Mouse (Mus musculus): Measurements from ENCODE around the gene Cpm. TPM values are rescaled to one million over a fixed set of nuclear protein-coding genes. Genes with fewer than 3 reads are reported as not detected.

Gene Cpm
- total and polyA plus RNA-seq, 3 experiments = 0.27 TPM; not detected in 2

DNA sequence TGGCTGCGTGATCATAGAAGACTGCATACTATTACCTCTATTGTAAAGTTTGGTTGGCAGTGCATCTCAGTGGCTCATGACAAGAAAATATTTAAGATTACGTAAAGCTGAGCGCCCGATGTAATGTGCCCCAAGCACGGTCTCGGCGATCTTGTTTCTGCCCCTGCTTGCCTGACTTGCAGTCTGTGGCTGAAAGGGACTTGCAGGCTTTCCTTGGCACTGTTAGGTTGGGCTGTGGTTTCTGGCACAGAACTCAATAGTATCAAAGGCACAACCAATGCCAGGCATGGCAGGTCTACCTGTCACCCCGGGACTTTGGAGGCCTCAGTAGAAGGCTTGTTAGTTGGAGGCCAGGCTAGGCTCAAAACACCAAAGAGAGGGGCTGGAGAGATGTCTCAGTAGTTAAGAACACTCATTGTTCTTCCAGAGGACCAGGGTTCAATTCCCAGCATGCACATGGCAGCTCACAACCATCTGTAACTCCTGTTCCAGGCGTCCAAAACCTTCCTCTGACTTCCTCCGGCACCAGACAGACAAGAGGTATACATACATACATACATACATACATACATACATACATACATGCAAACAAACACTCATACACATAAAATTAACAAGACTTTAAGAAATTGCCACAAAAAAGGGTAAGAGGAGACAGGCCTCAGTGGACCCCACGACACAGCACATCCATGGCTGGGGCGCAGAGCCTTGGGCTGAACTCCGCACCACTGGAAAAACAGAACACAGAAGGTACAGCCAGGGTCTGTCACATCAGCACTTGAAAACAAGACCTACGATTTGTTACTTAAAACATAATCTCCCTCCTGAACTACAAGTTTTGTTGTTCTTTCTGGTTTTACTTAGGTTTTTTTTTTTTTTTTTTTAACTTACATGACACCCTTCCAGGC is 29.5 kb downstream of the Cpm start:
- Histone ChIP-seq H3K9me3 (replicated peaks) (no peaks in the 10 kb centered on the region), H3K27me3 (ENCODE audit: insufficient read depth, low read length) (no peaks in the 10 kb centered on the region), H3K4me3 (ENCODE audit: low read depth, low read length) (no peak overlapping the region), H3K36me3 (replicated peaks) (no peaks in the 10 kb centered on the region), H3K4me1 (ENCODE audit: insufficient read depth, low read depth, low read length) (no peaks in the 10 kb centered on the region)
- DNase-seq (ENCODE audit: low spot score) = no peak
- no peak for ATAC-seq (ENCODE audit: extremely low read depth, insufficient number of reproducible peaks, low FRiP score, poor library complexity, severe bottlenecking)
- TF ChIP-seq GATA2 (IDR thresholded peaks at IDR 0.05; ENCODE audit: borderline replicate concordance, low read depth, low read length) (no peak), TAL1 (conservative IDR thresholded peaks at IDR 0.05; ENCODE audit: low read depth, low read length) (no peak), GATA1 (IDR thresholded peaks at IDR 0.05; ENCODE audit: borderline replicate concordance, low read length) (no peak), POLR2AphosphoS5 (IDR thresholded peaks at IDR 0.05; ENCODE audit: insufficient replicate concordance, low read depth, low read length) (no peak), CTCF (IDR thresholded peaks at IDR 0.05; ENCODE audit: low read depth, low read length) (no peak)

DNA sequence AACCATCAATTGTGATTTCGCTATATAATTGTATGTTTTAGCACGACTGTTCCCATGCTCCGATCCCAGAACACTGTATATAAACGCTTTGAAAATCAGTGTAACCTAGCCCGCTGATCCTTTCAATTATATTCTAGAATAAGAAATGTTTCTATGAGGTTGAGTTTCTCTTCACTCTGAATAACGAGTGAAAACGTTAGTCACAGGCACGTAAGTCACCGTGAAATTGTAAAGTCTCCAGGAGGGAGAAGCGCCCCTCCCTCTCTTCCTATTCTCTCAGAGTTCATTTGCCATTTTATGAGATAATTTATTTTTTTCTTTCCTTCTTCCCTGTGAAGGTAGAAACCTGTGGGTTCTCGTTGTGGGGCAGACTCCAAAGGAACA is 30.1 kb downstream of the Cpm start:
- no peak for DNase-seq (ENCODE audit: low spot score)
- ATAC-seq (ENCODE audit: extremely low read depth, insufficient number of reproducible peaks, low FRiP score, poor library complexity, severe bottlenecking) = no peak
- no peaks in the 10 kb centered on the region for H3K4me1 ChIP-seq (ENCODE audit: insufficient read depth, low read depth, low read length)
- H3K4me3 ChIP-seq (ENCODE audit: low read depth, low read length) = no peak overlapping the region
- no peaks in the 10 kb centered on the region for H3K27me3 ChIP-seq (ENCODE audit: insufficient read depth, low read length)
- no peak for TF ChIP-seq GATA2 (IDR thresholded peaks at IDR 0.05; ENCODE audit: borderline replicate concordance, low read depth, low read length)
- no peak for TF ChIP-seq TAL1 (conservative IDR thresholded peaks at IDR 0.05; ENCODE audit: low read depth, low read length)
- TF ChIP-seq CTCF (IDR thresholded peaks at IDR 0.05; ENCODE audit: low read depth, low read length) = no peak
- no peak for TF ChIP-seq POLR2AphosphoS5 (IDR thresholded peaks at IDR 0.05; ENCODE audit: insufficient replicate concordance, low read depth, low read length)
- TF ChIP-seq GATA1 (IDR thresholded peaks at IDR 0.05; ENCODE audit: borderline replicate concordance, low read length) = no peak
- H3K36me3 ChIP-seq (replicated peaks) = no peaks in the 10 kb centered on the region
- H3K9me3 ChIP-seq (replicated peaks) = no peaks in the 10 kb centered on the region

DNA sequence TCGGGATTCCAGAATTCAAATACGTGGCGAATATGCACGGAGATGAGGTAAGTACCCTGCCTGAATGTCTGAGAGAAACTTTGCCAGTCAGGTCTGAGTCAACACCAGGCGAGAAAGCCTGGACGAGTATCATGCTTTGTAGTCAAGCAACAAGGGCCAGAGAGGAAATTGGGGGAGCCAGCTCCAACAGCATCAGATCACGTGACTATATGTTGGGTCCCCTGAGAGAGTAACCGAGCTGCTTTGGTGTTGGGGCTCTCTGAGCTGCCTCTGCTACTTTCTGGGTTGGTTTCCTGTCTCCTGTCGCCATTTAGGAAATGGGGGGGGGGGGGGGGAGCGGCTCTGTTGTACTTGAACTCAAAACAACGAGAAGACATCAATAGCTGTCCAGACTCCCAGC is 30.5 kb downstream of the Cpm start:
- Histone ChIP-seq H3K36me3 (replicated peaks) (no peaks in the 10 kb centered on the region), H3K27me3 (ENCODE audit: insufficient read depth, low read length) (no peaks in the 10 kb centered on the region), H3K9me3 (replicated peaks) (no peaks in the 10 kb centered on the region), H3K4me3 (ENCODE audit: low read depth, low read length) (no peak overlapping the region), H3K4me1 (ENCODE audit: insufficient read depth, low read depth, low read length) (no peaks in the 10 kb centered on the region)
- TF ChIP-seq GATA1 (IDR thresholded peaks at IDR 0.05; ENCODE audit: borderline replicate concordance, low read length) = no peak
- no peak for TF ChIP-seq GATA2 (IDR thresholded peaks at IDR 0.05; ENCODE audit: borderline replicate concordance, low read depth, low read length)
- ATAC-seq (ENCODE audit: extremely low read depth, insufficient number of reproducible peaks, low FRiP score, poor library complexity, severe bottlenecking) (no peak), DNase-seq (ENCODE audit: low spot score) (no peak)

DNA sequence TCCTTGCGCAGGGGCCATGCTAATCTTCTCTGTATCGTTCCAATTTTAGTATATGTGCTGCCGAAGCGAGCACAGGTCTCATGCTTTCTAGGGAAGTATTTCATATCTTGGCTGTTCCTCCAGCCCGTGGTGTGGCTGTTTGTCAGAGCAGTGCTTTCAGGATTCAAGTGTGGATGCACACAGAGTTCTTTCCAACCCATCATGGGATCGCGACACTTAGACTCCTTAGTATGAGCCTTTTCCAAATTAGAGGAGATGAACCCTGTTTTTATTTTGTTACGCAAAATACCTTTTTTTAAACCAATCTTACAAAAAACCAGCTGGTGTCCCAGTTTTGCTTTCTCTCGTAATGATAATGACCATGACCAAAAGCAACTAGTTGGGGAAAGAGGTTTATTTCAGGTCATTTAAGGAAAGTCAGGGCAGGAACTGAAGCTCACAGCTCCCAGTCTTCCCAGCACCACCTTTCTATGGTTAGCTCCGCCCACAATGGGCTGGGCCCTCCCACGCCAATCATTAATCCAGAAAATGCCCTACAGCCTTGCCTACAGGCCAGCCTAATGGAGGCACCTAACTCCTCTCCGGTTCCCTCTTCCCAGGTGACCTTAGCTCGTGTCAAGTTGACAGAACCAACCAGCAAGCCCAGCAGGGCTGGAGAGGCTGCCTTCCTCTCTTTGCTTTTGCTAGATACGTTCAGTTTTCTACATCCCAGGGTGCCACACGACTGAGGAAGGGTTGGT is 33.2 kb downstream of the Cpm start:
- Histone ChIP-seq H3K4me1 (ENCODE audit: insufficient read depth, low read depth, low read length) (no peaks in the 10 kb centered on the region), H3K27me3 (ENCODE audit: insufficient read depth, low read length) (0 out of 2 replicates have a peak, but pooled peaks cover 2% of the 10 kb centered on the region), H3K36me3 (replicated peaks) (no peaks in the 10 kb centered on the region), H3K9me3 (replicated peaks) (no peaks in the 10 kb centered on the region), H3K4me3 (ENCODE audit: low read depth, low read length) (no peak overlapping the region)
- DNase-seq (ENCODE audit: low spot score) (no peak), ATAC-seq (ENCODE audit: extremely low read depth, insufficient number of reproducible peaks, low FRiP score, poor library complexity, severe bottlenecking) (no peak)
- no peak for TF ChIP-seq GATA1 (IDR thresholded peaks at IDR 0.05; ENCODE audit: borderline replicate concordance, low read length)
- TF ChIP-seq GATA2 (IDR thresholded peaks at IDR 0.05; ENCODE audit: borderline replicate concordance, low read depth, low read length) = no peak
- no peak for TF ChIP-seq POLR2AphosphoS5 (IDR thresholded peaks at IDR 0.05; ENCODE audit: insufficient replicate concordance, low read depth, low read length)
- TF ChIP-seq TAL1 (conservative IDR thresholded peaks at IDR 0.05; ENCODE audit: low read depth, low read length) = no peak
- TF ChIP-seq CTCF (IDR thresholded peaks at IDR 0.05; ENCODE audit: low read depth, low read length) = no peak

DNA sequence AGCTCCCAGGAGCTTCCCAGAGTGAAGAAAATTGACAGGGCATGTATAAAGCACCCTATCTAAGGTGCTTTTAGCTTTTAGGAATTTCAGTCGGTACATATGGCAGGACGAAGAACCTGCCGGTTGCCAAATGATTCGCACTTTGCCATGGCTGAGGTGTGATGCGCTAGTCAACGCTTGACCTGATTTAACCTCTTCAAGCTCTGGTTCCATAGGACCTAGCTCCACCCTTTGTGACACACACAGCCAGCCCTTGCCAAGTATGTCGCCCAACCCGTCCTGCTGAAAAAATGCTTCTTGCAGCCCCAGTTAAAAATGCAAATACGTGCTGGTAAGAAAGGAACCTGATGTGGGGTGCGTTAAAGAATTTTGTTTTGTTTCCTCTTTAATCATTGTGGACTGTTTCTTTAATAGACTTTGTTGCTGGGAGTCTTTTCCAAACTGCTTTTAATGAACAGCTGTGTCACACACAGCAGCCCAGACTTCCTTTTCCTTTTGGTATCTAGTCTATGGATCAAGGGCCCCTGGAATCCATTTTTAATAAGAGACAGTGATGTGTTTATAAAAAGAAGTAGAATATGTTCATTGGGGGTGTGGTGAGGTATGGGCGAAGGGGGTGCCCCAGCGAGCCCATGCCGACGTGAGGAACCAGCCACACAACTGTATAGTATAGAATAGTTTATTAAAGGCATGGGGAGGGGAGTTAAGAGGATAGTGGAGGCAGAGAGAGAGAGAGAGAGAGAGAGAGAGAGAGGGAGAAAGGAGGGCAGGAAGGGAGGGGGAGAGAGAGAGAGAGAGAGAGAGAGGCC is 34.0 kb downstream of the Cpm start:
- TF ChIP-seq TAL1 (conservative IDR thresholded peaks at IDR 0.05; ENCODE audit: low read depth, low read length) (no peak), GATA1 (IDR thresholded peaks at IDR 0.05; ENCODE audit: borderline replicate concordance, low read length) (no peak), CTCF (IDR thresholded peaks at IDR 0.05; ENCODE audit: low read depth, low read length) (no peak), GATA2 (IDR thresholded peaks at IDR 0.05; ENCODE audit: borderline replicate concordance, low read depth, low read length) (no peak), POLR2AphosphoS5 (IDR thresholded peaks at IDR 0.05; ENCODE audit: insufficient replicate concordance, low read depth, low read length) (no peak)
- H3K9me3 ChIP-seq (replicated peaks) = no peaks in the 10 kb centered on the region
- H3K27me3 ChIP-seq (ENCODE audit: insufficient read depth, low read length) = peaks cover 5% of the 10 kb centered on the region; the same call in 1 of the 2 replicates
- no peaks in the 10 kb centered on the region for H3K4me1 ChIP-seq (ENCODE audit: insufficient read depth, low read depth, low read length)
- no peaks in the 10 kb centered on the region for H3K36me3 ChIP-seq (replicated peaks)
- DNase-seq (ENCODE audit: low spot score) (no peak), ATAC-seq (ENCODE audit: extremely low read depth, insufficient number of reproducible peaks, low FRiP score, poor library complexity, severe bottlenecking) (no peak)
- H3K4me3 ChIP-seq (ENCODE audit: low read depth, low read length) = no peak overlapping the region

DNA sequence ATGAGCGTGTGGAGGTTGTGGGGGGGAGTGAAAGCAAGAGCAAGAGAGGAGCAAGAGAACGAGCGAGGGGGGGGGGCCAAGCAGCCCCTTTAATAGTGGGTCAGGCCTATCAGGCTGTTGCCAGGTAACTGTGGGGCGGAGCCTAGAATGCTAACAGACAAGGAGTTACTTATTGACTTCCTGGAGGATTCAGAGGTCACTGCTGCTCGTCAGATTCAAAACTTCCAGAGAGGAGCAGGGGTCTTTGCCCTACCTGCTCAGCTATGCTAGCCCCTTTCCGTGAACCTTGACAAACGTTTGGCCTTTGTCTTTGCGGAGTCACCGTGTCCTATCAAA is 34.5 kb downstream of the Cpm start:
- no peak for ATAC-seq (ENCODE audit: extremely low read depth, insufficient number of reproducible peaks, low FRiP score, poor library complexity, severe bottlenecking)
- Histone ChIP-seq H3K4me1 (ENCODE audit: insufficient read depth, low read depth, low read length) (no peaks in the 10 kb centered on the region), H3K27me3 (ENCODE audit: insufficient read depth, low read length) (peaks cover 5% of the 10 kb centered on the region; the same call in 1 of the 2 replicates), H3K4me3 (ENCODE audit: low read depth, low read length) (no peak overlapping the region), H3K9me3 (replicated peaks) (no peaks in the 10 kb centered on the region), H3K36me3 (replicated peaks) (no peaks in the 10 kb centered on the region)
- no peak for DNase-seq (ENCODE audit: low spot score)
- TF ChIP-seq GATA1 (IDR thresholded peaks at IDR 0.05; ENCODE audit: borderline replicate concordance, low read length) = no peak
- no peak for TF ChIP-seq GATA2 (IDR thresholded peaks at IDR 0.05; ENCODE audit: borderline replicate concordance, low read depth, low read length)
- no peak for TF ChIP-seq TAL1 (conservative IDR thresholded peaks at IDR 0.05; ENCODE audit: low read depth, low read length)
- no peak for TF ChIP-seq CTCF (IDR thresholded peaks at IDR 0.05; ENCODE audit: low read depth, low read length)
- no peak for TF ChIP-seq POLR2AphosphoS5 (IDR thresholded peaks at IDR 0.05; ENCODE audit: insufficient replicate concordance, low read depth, low read length)
